Mouse (Mus musculus): ENCODE data around the gene Mxd1. TPM values are rescaled to one million over a fixed set of nuclear protein-coding genes. Genes with fewer than 3 reads are reported as not detected.

Mxd1 gene
- polyA plus RNA-seq (2012; rRNA removed): 194 and 235 TPM in 2 replicates

GRCm38 (mm10) chr6:86668580-86669239 is at the start of gene Mxd1:
Mxd1 (minus strand) TSS chr6:86669161.

GRCm38 (mm10) chr6:86683872-86684654 is 15.1 kb upstream of the Mxd1 start, which contains the start of gene Snrnp27:
Snrnp27 (minus strand) TSS chr6:86684522.

GRCm38 (mm10) chr6:86627946-86628345 is 41.0 kb downstream of the Mxd1 start, which contains the start of gene Asprv1:
Asprv1 (plus strand) TSS chr6:86628164.

Other genes with a start within 250 kb of the Mxd1 start
- 12.0 and 12.8 TPM in 2 replicates for gene Gm44790, start 242.5 kb downstream of the Mxd1 start, polyA plus RNA-seq (2012; rRNA removed)
- 7.2 and 7.8 TPM in 2 replicates for gene C87436, start 230.8 kb downstream of the Mxd1 start, polyA plus RNA-seq (2012; rRNA removed)
- 244 and 278 TPM in 2 replicates for gene Pcbp1, start 142.8 kb downstream of the Mxd1 start, polyA plus RNA-seq (2012; rRNA removed)
- 0.31 and 0.43 TPM in 2 replicates for gene Asprv1, start 41.0 kb downstream of the Mxd1 start, polyA plus RNA-seq (2012; rRNA removed)
- gene Snrnp27, start 15.4 kb upstream of the Mxd1 start, polyA plus RNA-seq (2012; rRNA removed): 6.9 and 10.2 TPM in 2 replicates
- gene Gmcl1, start 64.2 kb upstream of the Mxd1 start, polyA plus RNA-seq (2012; rRNA removed): 14.7 and 19.8 TPM in 2 replicates
- 106 and 113 TPM in 2 replicates for gene Anxa4, start 124.4 kb upstream of the Mxd1 start, polyA plus RNA-seq (2012; rRNA removed)
- gene Aak1, start 180.4 kb upstream of the Mxd1 start, polyA plus RNA-seq (2012; rRNA removed): 18.2 and 21.8 TPM in 2 replicates